Mouse (Mus musculus): ENCODE measurements at regions not wholly inside any gene's neighbourhood (a gene's known extent, or its start where the extent isn't known, plus 50 kb on each side); places are given as distances from the start of the nearest gene placed in this dataset.

DNA sequence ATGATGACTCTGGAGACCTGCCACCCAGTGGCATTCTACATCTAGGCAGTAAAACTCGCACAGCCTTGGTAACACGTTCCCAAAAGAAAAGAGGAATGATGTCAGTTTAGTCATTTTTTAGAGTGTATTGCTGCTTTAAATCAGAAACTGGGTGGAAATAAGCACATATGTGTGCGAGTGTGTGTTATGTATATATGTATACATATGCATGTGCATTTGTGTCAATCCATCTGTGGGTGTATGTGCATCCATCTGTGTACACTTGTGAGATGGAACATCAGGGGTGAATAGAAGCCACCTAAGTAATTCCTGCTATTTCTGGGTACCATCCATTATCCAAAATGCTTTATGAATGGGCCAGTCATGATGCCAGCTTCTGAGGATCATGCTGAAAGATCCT, 467.0 kb downstream of the Adam3 start:
- no peak overlapping the region for H3K4me2 ChIP-seq
- no peaks in the 10 kb centered on the region for H3K9me3 ChIP-seq (ENCODE audit: control insufficient read depth, low read length)
- WGBS = 87% methylated on average over 3 of the region's 3 CpGs
- H3K36me3 ChIP-seq (ENCODE audit: control insufficient read depth, insufficient read depth, low read length) = no peaks in the 10 kb centered on the region
- H3K27ac ChIP-seq (ENCODE audit: low read depth, low read length) = no peak overlapping the region
- ATAC-seq (ENCODE audit: low FRiP score) (no peak), DNase-seq (ENCODE audit: low spot score, missing footprints) (no peak)
- no peak overlapping the region for H3K9ac ChIP-seq (ENCODE audit: low read length)
- no peaks in the 10 kb centered on the region for H3K4me1 ChIP-seq (ENCODE audit: control insufficient read depth, insufficient read depth, low read length)
- no peak overlapping the region for H3K4me3 ChIP-seq (ENCODE audit: low read depth, low read length)
- no peaks in the 10 kb centered on the region for H3K27me3 ChIP-seq (ENCODE audit: control insufficient read depth, insufficient read depth, low read length)

DNA sequence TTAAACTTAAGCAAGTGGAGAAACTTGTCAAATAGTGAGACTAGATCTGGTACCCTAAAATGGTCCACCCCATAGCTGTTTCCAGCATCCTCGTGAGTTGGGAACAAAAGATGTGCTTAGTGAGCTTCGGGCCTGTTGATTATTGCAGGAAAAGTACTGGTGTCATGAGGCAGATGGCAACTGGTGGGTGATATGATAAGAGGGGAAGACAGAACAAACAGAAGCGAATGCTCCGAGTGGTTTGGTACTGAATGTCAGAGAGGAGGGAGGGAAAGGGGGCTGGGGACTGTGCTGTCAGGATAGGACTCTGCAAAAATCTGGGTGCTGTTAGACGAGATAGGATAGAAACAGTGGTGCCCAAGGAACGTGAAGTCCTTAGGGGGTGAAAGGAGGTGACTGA, 483.4 kb downstream of the Adam3 start:
- no peak overlapping the region for H3K27ac ChIP-seq (ENCODE audit: low read depth, low read length)
- 63% methylated on average over 6 of the region's 6 CpGs for WGBS
- no peaks in the 10 kb centered on the region for H3K4me1 ChIP-seq (ENCODE audit: control insufficient read depth, insufficient read depth, low read length)
- ATAC-seq (ENCODE audit: low FRiP score) (no peak), DNase-seq (ENCODE audit: low spot score, missing footprints) (no peak)
- H3K27me3 ChIP-seq (ENCODE audit: control insufficient read depth, insufficient read depth, low read length) = no peaks in the 10 kb centered on the region
- H3K4me3 ChIP-seq (ENCODE audit: low read depth, low read length) = no peak overlapping the region
- H3K9ac ChIP-seq (ENCODE audit: low read length) = no peak overlapping the region
- no peaks in the 10 kb centered on the region for H3K36me3 ChIP-seq (ENCODE audit: control insufficient read depth, insufficient read depth, low read length)
- peaks cover 3% of the 10 kb centered on the region; the same call in 1 of the 2 replicates for H3K9me3 ChIP-seq (ENCODE audit: control insufficient read depth, low read length)
- no peak overlapping the region for H3K4me2 ChIP-seq

DNA sequence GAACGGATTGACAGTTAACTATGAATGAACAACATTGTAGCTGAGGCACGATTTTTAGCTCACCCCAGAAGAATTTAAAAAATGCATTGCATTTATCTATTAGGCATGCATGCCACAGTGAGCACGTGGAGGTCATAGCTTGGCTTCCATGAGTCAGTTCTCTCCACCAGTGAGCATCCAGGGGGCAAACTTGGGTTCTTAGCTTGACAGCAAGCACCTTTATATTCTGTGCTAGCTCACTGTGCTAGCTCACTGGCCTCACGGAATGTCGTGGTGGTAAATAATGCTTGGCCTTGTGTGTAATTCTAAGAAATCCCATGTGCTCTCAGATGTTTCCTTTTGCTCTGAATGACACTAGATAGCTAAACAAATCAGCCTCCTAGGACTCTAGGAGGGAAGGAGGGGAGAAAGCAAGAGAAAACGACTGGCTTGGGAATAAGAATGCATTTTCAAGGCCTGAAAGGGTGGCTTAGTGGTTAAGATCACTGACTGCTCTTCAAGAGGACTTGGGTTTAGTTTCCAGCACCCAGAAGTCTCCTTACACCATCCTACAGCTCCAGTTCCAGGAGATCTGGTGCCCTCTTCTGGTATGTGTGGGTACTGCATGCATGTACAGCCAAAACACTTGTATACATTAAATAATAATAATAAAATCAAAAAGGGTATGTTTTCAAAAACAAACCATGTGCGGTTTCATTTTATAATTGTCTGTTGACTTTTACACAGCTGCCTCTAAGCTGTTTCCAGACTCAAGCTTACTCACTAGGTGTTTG, 485.3 kb downstream of the Adam3 start:
- Histone ChIP-seq H3K4me1 (ENCODE audit: control insufficient read depth, insufficient read depth, low read length) (no peaks in the 10 kb centered on the region), H3K27ac (ENCODE audit: low read depth, low read length) (no peak overlapping the region), H3K4me3 (ENCODE audit: low read depth, low read length) (no peak overlapping the region), H3K27me3 (ENCODE audit: control insufficient read depth, insufficient read depth, low read length) (no peaks in the 10 kb centered on the region), H3K9ac (ENCODE audit: low read length) (no peak overlapping the region), H3K9me3 (ENCODE audit: control insufficient read depth, low read length) (peaks cover 3% of the 10 kb centered on the region; the same call in 1 of the 2 replicates), H3K4me2 (no peak overlapping the region), H3K36me3 (ENCODE audit: control insufficient read depth, insufficient read depth, low read length) (no peaks in the 10 kb centered on the region)
- no peak for ATAC-seq (ENCODE audit: low FRiP score)
- no peak for DNase-seq (ENCODE audit: low spot score, missing footprints)
- WGBS = 84% methylated on average over 7 of the region's 7 CpGs

DNA sequence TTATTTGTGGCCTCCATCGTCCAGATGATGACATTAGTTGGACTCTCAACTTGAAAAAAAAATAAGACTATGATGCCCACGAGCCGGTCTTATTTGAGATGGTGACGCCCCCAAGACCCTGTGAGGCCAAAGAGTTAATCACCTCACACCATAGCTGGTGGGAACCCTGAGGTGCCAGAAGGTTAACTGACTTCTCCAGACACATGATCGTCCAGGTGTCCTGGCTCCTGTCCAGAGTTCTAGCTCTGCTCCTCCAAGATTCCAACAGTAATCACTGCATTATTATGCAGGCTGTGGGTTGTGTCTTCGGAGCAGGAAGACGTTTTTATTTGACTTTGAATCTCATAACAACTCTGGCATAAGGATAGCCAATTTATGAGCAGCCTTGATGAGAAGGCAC, 490.7 kb downstream of the Adam3 start:
- no peaks in the 10 kb centered on the region for H3K36me3 ChIP-seq (ENCODE audit: control insufficient read depth, insufficient read depth, low read length)
- H3K27ac ChIP-seq (ENCODE audit: low read depth, low read length) = no peak overlapping the region
- no peak overlapping the region for H3K4me3 ChIP-seq (ENCODE audit: low read depth, low read length)
- H3K4me2 ChIP-seq = no peak overlapping the region
- no peak for ATAC-seq (ENCODE audit: low FRiP score)
- H3K27me3 ChIP-seq (ENCODE audit: control insufficient read depth, insufficient read depth, low read length) = no peaks in the 10 kb centered on the region
- DNase-seq (ENCODE audit: low spot score, missing footprints) = no peak
- no peaks in the 10 kb centered on the region for H3K9me3 ChIP-seq (ENCODE audit: control insufficient read depth, low read length)
- no peak overlapping the region for H3K9ac ChIP-seq (ENCODE audit: low read length)
- 93% methylated on average over 7 of the region's 7 CpGs for WGBS
- H3K4me1 ChIP-seq (ENCODE audit: control insufficient read depth, insufficient read depth, low read length) = no peaks in the 10 kb centered on the region

DNA sequence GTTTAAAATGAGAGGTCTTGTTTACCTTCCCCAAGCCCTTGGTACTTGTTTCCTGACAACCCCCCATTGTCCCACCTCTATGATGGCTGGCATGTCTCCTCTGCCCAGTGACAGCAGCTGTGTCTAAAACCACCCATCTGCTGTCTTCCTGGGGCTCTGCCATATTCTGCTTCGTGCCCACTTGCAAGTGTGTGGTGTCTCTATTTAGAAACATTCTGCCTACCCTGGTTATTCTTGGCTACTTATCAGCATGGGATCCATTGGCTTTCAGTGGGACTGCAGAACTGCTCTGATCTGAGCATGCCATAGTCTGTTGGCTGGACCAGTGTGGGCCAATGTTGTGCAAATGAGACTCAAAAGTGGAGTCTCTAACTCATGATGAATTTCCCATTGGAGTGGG, 497.5 kb downstream of the Adam3 start:
- Histone ChIP-seq H3K4me2 (no peak overlapping the region), H3K36me3 (ENCODE audit: control insufficient read depth, insufficient read depth, low read length) (no peaks in the 10 kb centered on the region), H3K27ac (ENCODE audit: low read depth, low read length) (no peak overlapping the region), H3K4me3 (ENCODE audit: low read depth, low read length) (no peak overlapping the region), H3K27me3 (ENCODE audit: control insufficient read depth, insufficient read depth, low read length) (no peaks in the 10 kb centered on the region), H3K4me1 (ENCODE audit: control insufficient read depth, insufficient read depth, low read length) (no peaks in the 10 kb centered on the region), H3K9me3 (ENCODE audit: control insufficient read depth, low read length) (no peaks in the 10 kb centered on the region), H3K9ac (ENCODE audit: low read length) (no peak overlapping the region)
- DNase-seq (ENCODE audit: low spot score, missing footprints) (no peak), ATAC-seq (ENCODE audit: low FRiP score) (no peak)
- WGBS = 62% methylated on average over 1 of the region's 1 CpGs

DNA sequence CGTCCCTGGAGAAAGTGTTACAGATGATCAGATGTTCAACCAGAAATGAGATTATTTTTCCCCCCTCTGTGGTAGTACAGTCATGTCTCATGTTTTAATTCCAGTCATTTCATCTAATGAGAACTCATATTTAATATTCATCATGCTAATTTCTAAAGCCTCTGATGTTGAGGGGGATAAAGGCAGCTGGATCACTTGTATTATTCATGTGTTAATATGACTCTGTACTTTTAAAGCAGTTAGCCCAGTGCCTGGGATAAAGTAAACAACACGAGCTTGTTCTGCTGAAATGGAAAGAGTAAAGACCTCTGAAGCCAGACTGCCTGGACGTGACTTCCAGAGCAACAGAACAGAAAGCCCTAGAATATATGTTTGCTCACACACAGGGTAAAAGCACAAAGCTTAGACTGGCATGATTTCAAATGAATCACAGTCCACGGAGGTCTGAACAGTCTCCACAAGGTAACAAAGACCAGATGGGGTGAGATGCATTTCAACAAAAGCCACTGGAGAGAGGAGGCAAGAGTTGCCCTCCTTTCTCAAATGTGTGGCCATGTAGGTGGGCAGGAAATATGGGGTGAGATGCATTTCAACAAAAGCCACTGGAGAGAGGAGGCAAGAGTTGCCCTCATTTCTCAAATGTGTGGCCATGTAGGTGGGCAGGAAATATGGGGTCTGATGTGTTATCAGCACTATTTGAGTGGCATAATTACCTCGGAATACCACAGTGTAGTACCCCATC, 498.1 kb downstream of the Adam3 start:
- Histone ChIP-seq H3K27me3 (ENCODE audit: control insufficient read depth, insufficient read depth, low read length) (no peaks in the 10 kb centered on the region), H3K27ac (ENCODE audit: low read depth, low read length) (no peak overlapping the region), H3K4me1 (ENCODE audit: control insufficient read depth, insufficient read depth, low read length) (no peaks in the 10 kb centered on the region), H3K9ac (ENCODE audit: low read length) (no peak overlapping the region), H3K36me3 (ENCODE audit: control insufficient read depth, insufficient read depth, low read length) (no peaks in the 10 kb centered on the region), H3K9me3 (ENCODE audit: control insufficient read depth, low read length) (no peaks in the 10 kb centered on the region), H3K4me2 (no peak overlapping the region), H3K4me3 (ENCODE audit: low read depth, low read length) (no peak overlapping the region)
- 75% methylated on average over 5 of the region's 5 CpGs for WGBS
- ATAC-seq (ENCODE audit: low FRiP score) (no peak), DNase-seq (ENCODE audit: low spot score, missing footprints) (no peak)

DNA sequence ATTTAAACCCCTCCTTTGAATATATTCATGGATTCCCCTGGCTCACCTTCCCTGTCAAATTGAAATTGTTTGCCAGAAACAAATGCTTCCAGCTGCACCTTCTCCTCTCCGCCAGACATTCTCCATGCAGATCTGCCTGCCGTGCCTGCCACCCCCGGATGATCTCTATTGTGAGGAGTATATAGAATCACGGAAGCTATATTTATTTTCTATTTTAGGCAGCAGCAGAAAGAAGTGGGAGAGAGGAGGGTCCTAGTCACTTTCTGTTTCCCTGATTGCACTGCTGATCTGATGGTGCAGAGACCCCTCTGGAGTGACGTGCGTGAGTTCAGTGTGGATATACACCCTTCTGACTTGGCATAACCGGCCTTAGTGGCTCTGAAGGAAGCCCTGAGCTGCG, 505.4 kb downstream of the Adam3 start:
- Histone ChIP-seq H3K36me3 (ENCODE audit: control insufficient read depth, insufficient read depth, low read length) (no peaks in the 10 kb centered on the region), H3K9me3 (ENCODE audit: control insufficient read depth, low read length) (no peaks in the 10 kb centered on the region), H3K4me1 (ENCODE audit: control insufficient read depth, insufficient read depth, low read length) (no peaks in the 10 kb centered on the region), H3K27me3 (ENCODE audit: control insufficient read depth, insufficient read depth, low read length) (no peaks in the 10 kb centered on the region), H3K27ac (ENCODE audit: low read depth, low read length) (no peak overlapping the region), H3K4me3 (ENCODE audit: low read depth, low read length) (no peak overlapping the region), H3K9ac (ENCODE audit: low read length) (no peak overlapping the region), H3K4me2 (no peak overlapping the region)
- DNase-seq (ENCODE audit: low spot score, missing footprints) = no peak
- ATAC-seq (ENCODE audit: low FRiP score) = no peak
- WGBS = 83% methylated on average over 8 of the region's 8 CpGs

DNA sequence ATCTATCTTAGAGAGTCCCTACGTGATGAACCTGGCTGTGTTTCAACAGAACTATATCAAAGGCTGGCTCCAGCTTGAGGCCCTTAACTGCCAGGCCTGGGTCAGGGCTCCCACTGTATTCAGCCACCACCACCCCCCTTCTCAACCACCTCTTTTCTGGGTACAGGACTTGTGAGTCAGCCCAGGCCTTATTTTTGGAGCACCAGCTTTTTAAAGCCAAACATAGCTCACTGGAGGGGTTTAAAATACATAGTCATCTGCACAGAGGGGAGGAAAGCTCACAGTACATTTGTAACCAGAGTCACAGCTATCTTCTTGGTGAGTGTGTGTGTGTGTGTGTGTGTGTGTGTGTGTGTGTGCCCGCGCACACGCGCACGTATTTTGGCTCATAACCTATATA, 509.0 kb downstream of the Adam3 start:
- Histone ChIP-seq H3K4me2 (no peak overlapping the region), H3K36me3 (ENCODE audit: control insufficient read depth, insufficient read depth, low read length) (no peaks in the 10 kb centered on the region), H3K4me3 (ENCODE audit: low read depth, low read length) (no peak overlapping the region), H3K9ac (ENCODE audit: low read length) (no peak overlapping the region), H3K27ac (ENCODE audit: low read depth, low read length) (no peak overlapping the region), H3K9me3 (ENCODE audit: control insufficient read depth, low read length) (no peaks in the 10 kb centered on the region), H3K4me1 (ENCODE audit: control insufficient read depth, insufficient read depth, low read length) (no peaks in the 10 kb centered on the region), H3K27me3 (ENCODE audit: control insufficient read depth, insufficient read depth, low read length) (no peaks in the 10 kb centered on the region)
- ATAC-seq (ENCODE audit: low FRiP score) = no peak
- WGBS = 90% methylated on average over 6 of the region's 6 CpGs
- DNase-seq (ENCODE audit: low spot score, missing footprints) = no peak

DNA sequence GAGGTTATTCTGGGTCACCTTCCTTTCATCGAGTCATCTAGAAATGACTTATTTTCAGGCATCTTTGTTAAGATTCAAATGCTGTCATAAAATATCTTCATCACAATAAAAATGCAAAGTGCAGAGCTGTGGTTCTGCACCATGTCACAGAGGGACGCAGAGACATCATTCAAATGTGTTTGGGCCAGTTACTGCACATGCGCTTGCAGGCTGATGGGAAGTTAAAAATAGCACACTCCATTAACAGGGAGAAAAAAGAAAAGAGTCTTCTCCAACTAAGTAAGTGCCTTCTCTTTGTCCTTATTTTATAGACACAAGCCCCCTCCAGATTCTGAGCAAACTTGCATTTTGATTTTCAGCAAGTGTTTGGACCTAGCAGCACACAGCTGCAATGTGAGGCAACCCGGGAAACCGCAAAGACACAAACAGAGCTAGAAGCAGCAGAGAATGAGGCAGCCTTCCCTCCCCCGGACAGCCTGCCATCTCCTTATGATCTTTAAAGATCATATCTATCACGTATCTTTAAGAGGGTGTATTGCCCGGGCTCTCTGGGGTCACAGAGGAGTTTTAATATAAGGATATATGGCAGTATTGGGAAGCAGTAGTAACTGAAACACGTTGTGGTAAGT, 510.0 kb downstream of the Adam3 start:
- Histone ChIP-seq H3K4me2 (no peak overlapping the region), H3K9ac (ENCODE audit: low read length) (no peak overlapping the region), H3K4me3 (ENCODE audit: low read depth, low read length) (no peak overlapping the region), H3K9me3 (ENCODE audit: control insufficient read depth, low read length) (no peaks in the 10 kb centered on the region), H3K27me3 (ENCODE audit: control insufficient read depth, insufficient read depth, low read length) (no peaks in the 10 kb centered on the region), H3K4me1 (ENCODE audit: control insufficient read depth, insufficient read depth, low read length) (no peaks in the 10 kb centered on the region), H3K27ac (ENCODE audit: low read depth, low read length) (no peak overlapping the region), H3K36me3 (ENCODE audit: control insufficient read depth, insufficient read depth, low read length) (no peaks in the 10 kb centered on the region)
- DNase-seq (ENCODE audit: low spot score, missing footprints) (no peak), ATAC-seq (ENCODE audit: low FRiP score) (no peak)
- WGBS = 88% methylated on average over 9 of the region's 9 CpGs
